Mouse (Mus musculus): ENCODE measurements around the gene Slc35b4.

The Slc35b4 gene

GRCm38 (mm10) chr6:34111406-34111805, 65.5 kb downstream of the Slc35b4 start:
- no peak for DNase-seq

DNA sequence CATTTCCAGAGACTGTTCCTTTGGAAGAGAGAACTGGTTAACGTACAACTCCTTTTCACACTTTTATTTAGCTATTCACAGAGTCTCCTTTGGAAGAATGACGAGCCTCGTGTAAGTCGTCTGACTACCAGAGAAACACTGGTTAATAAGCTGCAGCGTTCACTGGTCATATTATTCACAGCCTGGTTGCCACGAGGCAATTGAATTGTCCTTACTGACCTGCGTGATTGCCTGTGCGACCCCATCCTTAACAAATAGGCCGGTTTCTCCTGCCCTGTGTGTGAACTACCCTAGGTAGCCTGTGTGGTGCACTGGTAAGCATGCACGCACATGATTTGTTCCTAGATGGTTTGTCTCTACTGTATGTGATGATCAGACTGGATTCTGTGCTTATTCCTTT, 66.3 kb downstream of the Slc35b4 start:
- no peak for DNase-seq
